Mouse (Mus musculus) MEL (cell line): ENCODE measurements around the gene Zdbf2. TPM values are rescaled to one million over a fixed set of nuclear protein-coding genes. Genes with fewer than 3 reads are reported as not detected.

Experiments used
- DNase-seq: peaks from one replicate; pipeline ENCODE4 v3.0.0; 2011; ENCODE audit warnings: low read depth, low spot score
- H3K27ac ChIP-seq: 2 replicates; pipeline ENCODE4 v1.5.1; 2012; ENCODE audit warnings: low read depth, mild to moderate bottlenecking, control low read depth, low read length, moderate library complexity; ENCODE audit not compliant: control insufficient read depth
- H3K27me3 ChIP-seq, 2 experiments: fragments of 150-350 bp in 1 of 2; sonication (generic) in 1 of 2; 2 replicates each; pipeline ENCODE4 v1.6.1; 2012; ENCODE audit warnings: low read length in 2 of 2, mild to moderate bottlenecking in 2 of 2, improper control_type of control experiment in 1 of 2, moderate library complexity in 1 of 2; ENCODE audit not compliant: insufficient read depth in 2 of 2, control insufficient read depth in 1 of 2
- H3K36me3 ChIP-seq, 2 experiments: 2 replicates each; pipeline ENCODE4 v1.6.1; 2012 to 2014; ENCODE audit warnings: low read length in 2 of 2, improper control_type of control experiment in 1 of 2, inconsistent platforms in 1 of 2, mild to moderate bottlenecking in 1 of 2; ENCODE audit not compliant: insufficient read depth in 2 of 2, control insufficient read depth in 1 of 2
- H3K4me1 ChIP-seq, 2 experiments: fragments of 150-350 bp in 1 of 2; sonication (generic) in 1 of 2; 2 replicates each; pipeline ENCODE4 v1.6.1; 2012; ENCODE audit warnings: low read length in 2 of 2, improper control_type of control experiment in 1 of 2, mild to moderate bottlenecking in 1 of 2; ENCODE audit not compliant: insufficient read depth in 2 of 2, control insufficient read depth in 1 of 2
- H3K4me3 ChIP-seq, 2 experiments: fragments of 150-350 bp in 1 of 2; sonication (generic) in 1 of 2; 2 replicates each; pipeline ENCODE4 v1.5.1; 2012; ENCODE audit warnings: low read depth in 2 of 2, low read length in 2 of 2, mild to moderate bottlenecking in 2 of 2, moderate library complexity in 2 of 2, control low read depth in 1 of 2, improper control_type of control experiment in 1 of 2; ENCODE audit not compliant: control insufficient read depth in 1 of 2, insufficient read depth in 1 of 2
- H3K79me2 ChIP-seq: 2 replicates; pipeline ENCODE4 v1.6.1; 2012; ENCODE audit warnings: mild to moderate bottlenecking, low read length, moderate library complexity; ENCODE audit not compliant: control insufficient read depth, poor library complexity, insufficient read depth
- H3K9ac ChIP-seq: 2 replicates; pipeline ENCODE4 v1.6.1; 2012; ENCODE audit warnings: low read depth, mild to moderate bottlenecking, control low read depth, low read length, moderate library complexity; ENCODE audit not compliant: control insufficient read depth, poor library complexity, severe bottlenecking
- H3K9me3 ChIP-seq: fragments of 150-350 bp; sonication (generic); replicated peaks from 2 replicates; pipeline ENCODE4 v1.6.1; 2012; ENCODE audit warnings: mild to moderate bottlenecking, low read length, improper control_type of control experiment, moderate library complexity; ENCODE audit not compliant: insufficient read depth
- BHLHE40 ChIP-seq: IDR thresholded peaks from 2 replicates; pipeline ENCODE4 v1.6.1; 2012; ENCODE audit warnings: low read depth, mild to moderate bottlenecking, inconsistent platforms, low read length, improper control_type of control experiment, borderline replicate concordance
- CHD2 ChIP-seq: IDR thresholded peaks from 2 replicates; pipeline ENCODE4 v1.6.1; 2011; ENCODE audit warnings: low read length, improper control_type of control experiment
- CTCF ChIP-seq, 3 experiments: IDR thresholded peaks in 2 of 3; conservative IDR thresholded peaks in 1 of 3; 2 replicates each; pipeline ENCODE4 v1.5.1; 2011 to 2012; ENCODE audit warnings: low read length in 3 of 3, low read depth in 2 of 3, mild to moderate bottlenecking in 2 of 3, improper control_type of control experiment in 1 of 3, inconsistent platforms in 1 of 3, mixed read lengths in 1 of 3, moderate library complexity in 1 of 3; ENCODE audit not compliant: control insufficient read depth in 1 of 3, insufficient read depth in 1 of 3, poor library complexity in 1 of 3, severe bottlenecking in 1 of 3
- E2F4 ChIP-seq: IDR thresholded peaks from 2 replicates; pipeline ENCODE4 v1.6.1; 2011; ENCODE audit warnings: low read depth, low read length, improper control_type of control experiment, borderline replicate concordance
- ELF1 ChIP-seq: IDR thresholded peaks from 2 replicates; pipeline ENCODE4 v1.6.1; 2014; ENCODE audit warnings: low read depth, mild to moderate bottlenecking, inconsistent platforms, low read length, improper control_type of control experiment, moderate library complexity
- EP300 ChIP-seq, 2 experiments: IDR thresholded peaks; 2 replicates each; pipeline ENCODE4 v1.6.1; 2011; ENCODE audit warnings: improper control_type of control experiment in 2 of 2, low read length in 2 of 2, low read depth in 1 of 2, mild to moderate bottlenecking in 1 of 2
- GABPA ChIP-seq: IDR thresholded peaks from 2 replicates; pipeline ENCODE4 v1.6.1; 2012; ENCODE audit warnings: low read depth, mild to moderate bottlenecking, inconsistent platforms, low read length, improper control_type of control experiment, moderate library complexity
- GATA1 ChIP-seq: IDR thresholded peaks from 2 replicates; pipeline ENCODE4 v1.6.1; 2011; ENCODE audit warnings: low read depth, low read length, improper control_type of control experiment
- HCFC1 ChIP-seq: IDR thresholded peaks from 2 replicates; pipeline ENCODE4 v1.6.1; 2012; ENCODE audit warnings: low read depth, mild to moderate bottlenecking, inconsistent platforms, low read length, improper control_type of control experiment, moderate library complexity
- JUND ChIP-seq: IDR thresholded peaks from 2 replicates; pipeline ENCODE4 v1.6.1; 2011; ENCODE audit warnings: low read depth, mild to moderate bottlenecking, improper control_type of control experiment, low read length
- MAX ChIP-seq: IDR thresholded peaks from 2 replicates; pipeline ENCODE4 v1.6.1; 2011; ENCODE audit warnings: low read length, improper control_type of control experiment
- MXI1 ChIP-seq: IDR thresholded peaks from 2 replicates; pipeline ENCODE4 v1.6.1; 2011; ENCODE audit warnings: mild to moderate bottlenecking, low read depth, low read length, improper control_type of control experiment
- MYB ChIP-seq: IDR thresholded peaks from 2 replicates; pipeline ENCODE4 v1.6.1; 2011; ENCODE audit warnings: mild to moderate bottlenecking, low read depth, low read length, improper control_type of control experiment
- NELFE ChIP-seq: IDR thresholded peaks from 2 replicates; pipeline ENCODE4 v1.6.1; 2011; ENCODE audit warnings: low read depth, low read length, improper control_type of control experiment
- POLR2AphosphoS2 ChIP-seq: IDR thresholded peaks from 2 replicates; pipeline ENCODE4 v1.6.1; 2011; ENCODE audit warnings: low read length, improper control_type of control experiment
- POLR2AphosphoS5 ChIP-seq: IDR thresholded peaks from 2 replicates; pipeline ENCODE4 v1.6.1; 2012; ENCODE audit warnings: low read depth, borderline replicate concordance, mild to moderate bottlenecking, inconsistent platforms, low read length, moderate library complexity, mixed read lengths
- RAD21 ChIP-seq: IDR thresholded peaks from 2 replicates; pipeline ENCODE4 v1.6.1; 2011; ENCODE audit warnings: mild to moderate bottlenecking, low read depth, low read length, improper control_type of control experiment
- SIN3A ChIP-seq: IDR thresholded peaks from 2 replicates; pipeline ENCODE4 v1.6.1; 2012; ENCODE audit warnings: low read length, improper control_type of control experiment, inconsistent platforms
- SMC3 ChIP-seq: IDR thresholded peaks from 2 replicates; pipeline ENCODE4 v1.6.1; 2011; ENCODE audit warnings: low read depth, low read length, improper control_type of control experiment
- TBP ChIP-seq: IDR thresholded peaks from 2 replicates; pipeline ENCODE4 v1.8.0; 2011; ENCODE audit warnings: low read depth, low read length, improper control_type of control experiment
- TCF12 ChIP-seq: IDR thresholded peaks from 2 replicates; pipeline ENCODE4 v1.6.1; 2014; ENCODE audit warnings: low read depth, mild to moderate bottlenecking, inconsistent platforms, low read length, improper control_type of control experiment, moderate library complexity
- USF1 ChIP-seq: IDR thresholded peaks from 2 replicates; pipeline ENCODE4 v1.6.1; 2014; ENCODE audit warnings: low read depth, mild to moderate bottlenecking, inconsistent platforms, low read length, improper control_type of control experiment, moderate library complexity
- USF2 ChIP-seq, 2 experiments: IDR thresholded peaks; 2 replicates each; pipeline ENCODE4 v1.6.1; 2011 to 2012; ENCODE audit warnings: improper control_type of control experiment in 2 of 2, low read length in 2 of 2, borderline replicate concordance in 1 of 2, inconsistent platforms in 1 of 2, low read depth in 1 of 2, mild to moderate bottlenecking in 1 of 2; ENCODE audit not compliant: insufficient read depth in 1 of 2
- ZKSCAN1 ChIP-seq: IDR thresholded peaks from 2 replicates; pipeline ENCODE4 v1.6.1; 2012; ENCODE audit warnings: low read depth, mild to moderate bottlenecking, inconsistent platforms, low read length, improper control_type of control experiment, moderate library complexity
- ZNF384 ChIP-seq: IDR thresholded peaks from 2 replicates; pipeline ENCODE4 v1.6.1; 2012; ENCODE audit warnings: low read depth, mild to moderate bottlenecking, inconsistent platforms, low read length, improper control_type of control experiment
- polyA plus RNA-seq, 2 experiments: library from polyadenylated mRNA; stranded (reverse) in 1 of 2; unstranded in 1 of 2; fragments of >175 nt in 1 of 2; fragments of >200 nt in 1 of 2; gene quantifications; 2 replicates each; pipeline versions ENCODE4 v1.2.1 to v1.2.4; 2012; ENCODE audit warnings: low replicate concordance in 2 of 2, low read depth in 1 of 2; ENCODE audit not compliant: insufficient read length in 2 of 2, insufficient read depth in 1 of 2, missing spikeins in 1 of 2
- total RNA-seq: library from RNA; depleted of rRNA; stranded (reverse); fragments of 300-350 nt; gene quantifications from 2 replicates; pipeline ENCODE4 v1.2.3, GENCODE M21; 2012

The Zdbf2 gene
- total and polyA plus RNA-seq, 3 experiments: not detected

GRCm38 (mm10) chr1:63274046-63274730, 1.1 kb downstream of the Zdbf2 start:
- Histone ChIP-seq H3K9ac (no peak overlapping the region), H3K36me3 (no peaks in the 10 kb centered on the region), H3K27me3 (no peaks in the 10 kb centered on the region; a peak in 1 of 4 replicates), H3K79me2 (no peaks in the 10 kb centered on the region), H3K4me1 (no peaks in the 10 kb centered on the region), H3K4me3 (no peak overlapping the region)
- DNase-seq: no peak
- no peak for TF ChIP-seq USF2 (IDR thresholded peaks at IDR 0.05; ENCODE audit: borderline replicate concordance in 1 of 2, insufficient read depth in 1 of 2, low read depth in 1 of 2, low read length in 2 of 2)
- no peak for TF ChIP-seq JUND
- no peak for TF ChIP-seq GABPA
- no peak for TF ChIP-seq MXI1
- no peak for TF ChIP-seq RAD21
- no peak for TF ChIP-seq TCF12
- no peak for TF ChIP-seq EP300 (IDR thresholded peaks at IDR 0.05; ENCODE audit: low read depth in 1 of 2, low read length in 2 of 2)
- TF ChIP-seq POLR2AphosphoS2: no peak
- no peak for TF ChIP-seq E2F4
- no peak for TF ChIP-seq GATA1
- no peak for TF ChIP-seq NELFE
- no peak for TF ChIP-seq BHLHE40
- no peak for TF ChIP-seq CTCF (IDR thresholded peaks at IDR 0.05 in 2 of 3, conservative IDR thresholded peaks at IDR 0.05 in 1 of 3; ENCODE audit: control insufficient read depth in 1 of 3, insufficient read depth in 1 of 3, low read depth in 2 of 3, low read length in 3 of 3, poor library complexity in 1 of 3, severe bottlenecking in 1 of 3)
- TF ChIP-seq, all 39 proteins: peak for 0
- Histone ChIP-seq H3K27ac (no peak overlapping the region), H3K9me3 (no peaks in the 10 kb centered on the region)

DNA sequence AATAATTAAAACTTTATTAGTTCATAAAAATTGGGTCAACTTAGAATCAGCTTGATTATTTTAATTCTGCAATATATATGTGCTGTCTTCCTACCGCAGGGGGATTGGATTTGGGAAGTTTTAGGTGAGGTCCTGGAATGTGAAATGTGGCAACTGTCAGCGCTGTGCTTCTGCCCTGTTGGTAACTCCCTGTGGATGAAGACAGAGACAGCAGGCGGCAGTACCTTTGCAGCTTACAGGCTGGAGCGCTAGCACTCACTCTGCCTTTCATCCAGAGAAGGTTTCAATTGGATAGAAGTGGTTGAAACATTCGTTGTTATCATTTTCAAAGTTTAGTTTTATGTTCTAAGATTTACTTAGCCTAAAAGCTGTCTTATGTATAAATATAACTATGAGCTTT, 5.0 kb downstream of the Zdbf2 start:
- Histone ChIP-seq H3K4me3 (no peak overlapping the region), H3K36me3 (no peaks in the 10 kb centered on the region), H3K9ac (no peak overlapping the region), H3K79me2 (no peaks in the 10 kb centered on the region), H3K27me3 (no peaks in the 10 kb centered on the region; a peak in 1 of 4 replicates), H3K27ac (no peak overlapping the region), H3K9me3 (no peaks in the 10 kb centered on the region), H3K4me1 (no peaks in the 10 kb centered on the region)
- TF ChIP-seq E2F4: no peak
- TF ChIP-seq ZNF384: no peak
- no peak for TF ChIP-seq MYB
- TF ChIP-seq GABPA: no peak
- TF ChIP-seq POLR2AphosphoS5: no peak
- TF ChIP-seq MAX: no peak
- no peak for TF ChIP-seq HCFC1
- no peak for TF ChIP-seq JUND
- no peak for TF ChIP-seq SIN3A
- no peak for TF ChIP-seq USF1
- TF ChIP-seq TBP: no peak
- TF ChIP-seq ZKSCAN1: no peak
- no peak for TF ChIP-seq USF2 (IDR thresholded peaks at IDR 0.05; ENCODE audit: borderline replicate concordance in 1 of 2, insufficient read depth in 1 of 2, low read depth in 1 of 2, low read length in 2 of 2)
- TF ChIP-seq ELF1: no peak
- no peak for TF ChIP-seq SMC3
- no peak for TF ChIP-seq BHLHE40
- TF ChIP-seq CHD2: no peak
- no peak for DNase-seq
